Mouse (Mus musculus): Measurements from ENCODE around the gene Cyp2d10. TPM values are rescaled to one million over a fixed set of nuclear protein-coding genes. Genes with fewer than 3 reads are reported as not detected.
"Not testable (repeated sequence)": the region's sequence is repeated elsewhere in the genome, so short reads cannot be mapped to it uniquely, and the experiment has no call there.

The Cyp2d10 gene
- polyA plus RNA-seq, 1 experiment from 2014 or later = not detected

DNA sequence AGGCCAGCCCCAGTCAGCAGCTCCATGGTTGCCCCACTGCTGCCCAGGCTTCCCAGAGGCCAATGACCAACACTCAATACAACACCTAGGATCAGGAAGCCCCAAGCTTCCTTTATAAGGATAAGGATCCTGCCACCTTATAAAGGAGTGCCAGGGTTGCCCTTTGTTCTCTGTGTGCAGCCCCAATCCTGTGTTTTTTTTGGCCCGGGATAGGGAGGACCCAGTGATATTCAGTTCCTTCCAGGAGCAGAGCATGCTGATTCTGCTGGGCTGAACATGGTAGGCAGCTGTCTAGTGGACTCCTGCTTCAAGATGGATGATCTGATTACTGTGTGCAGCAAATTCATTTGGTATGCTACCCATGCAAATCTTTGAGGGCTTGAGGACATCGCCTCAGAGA, 13.1 kb downstream of the Cyp2d10 start, which contains the start of gene Cyp2d11:
Gene Cyp2d11, minus strand, starts transcription at position 101 of the 400 bp plus-strand sequence.
- H3K27me3 ChIP-seq (ENCODE audit: control insufficient read depth, insufficient read depth, low read length); ATAC-seq (ENCODE audit: insufficient number of reproducible peaks, low FRiP score, low TSS enrichment, low read depth); H3K9me3 ChIP-seq (ENCODE audit: control insufficient read depth, low read length); H3K27ac ChIP-seq (replicated peaks; ENCODE audit: low read depth, low read length); H3K4me3 ChIP-seq (ENCODE audit: low read depth, low read length); H3K36me3 ChIP-seq (ENCODE audit: control insufficient read depth, insufficient read depth, low read length); H3K4me2 ChIP-seq (ENCODE audit: low read depth, severe bottlenecking); H3K4me1 ChIP-seq (ENCODE audit: control insufficient read depth, insufficient read depth, low read length); DNase-seq (ENCODE audit: low spot score); H3K9ac ChIP-seq (ENCODE audit: low read length): not testable (repeated sequence)
- WGBS = 92% methylated on average over 2 of the region's 2 CpGs

DNA sequence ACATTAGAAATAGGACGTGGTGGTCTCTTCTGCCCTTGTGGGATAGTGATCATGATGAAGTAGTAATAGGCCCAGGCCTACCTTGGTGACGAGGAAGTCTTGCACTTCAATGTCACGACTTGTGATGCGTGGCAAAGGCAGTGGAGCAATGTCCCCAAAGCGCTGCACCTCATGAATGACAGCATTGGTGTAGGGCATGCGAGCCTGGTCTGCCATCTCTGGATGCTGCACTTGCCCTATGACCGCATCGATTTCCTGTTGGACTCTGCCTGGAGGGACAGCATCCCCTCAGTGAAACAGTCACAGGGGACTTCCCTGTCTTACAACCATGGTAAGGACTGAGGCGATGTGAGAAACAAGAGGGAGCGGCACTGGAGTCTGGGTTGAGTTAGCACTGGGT, 17.1 kb downstream of the Cyp2d10 start:
- H3K9ac ChIP-seq (ENCODE audit: low read length); H3K4me1 ChIP-seq (ENCODE audit: control insufficient read depth, insufficient read depth, low read length); DNase-seq (ENCODE audit: low spot score); H3K4me3 ChIP-seq (ENCODE audit: low read depth, low read length); H3K9me3 ChIP-seq (ENCODE audit: control insufficient read depth, low read length); ATAC-seq (ENCODE audit: insufficient number of reproducible peaks, low FRiP score, low TSS enrichment, low read depth); H3K27me3 ChIP-seq (ENCODE audit: control insufficient read depth, insufficient read depth, low read length); H3K36me3 ChIP-seq (ENCODE audit: control insufficient read depth, insufficient read depth, low read length); H3K27ac ChIP-seq (replicated peaks; ENCODE audit: low read depth, low read length); H3K4me2 ChIP-seq (ENCODE audit: low read depth, severe bottlenecking): not testable (repeated sequence)
- 89% methylated on average over 10 of the region's 10 CpGs for WGBS

DNA sequence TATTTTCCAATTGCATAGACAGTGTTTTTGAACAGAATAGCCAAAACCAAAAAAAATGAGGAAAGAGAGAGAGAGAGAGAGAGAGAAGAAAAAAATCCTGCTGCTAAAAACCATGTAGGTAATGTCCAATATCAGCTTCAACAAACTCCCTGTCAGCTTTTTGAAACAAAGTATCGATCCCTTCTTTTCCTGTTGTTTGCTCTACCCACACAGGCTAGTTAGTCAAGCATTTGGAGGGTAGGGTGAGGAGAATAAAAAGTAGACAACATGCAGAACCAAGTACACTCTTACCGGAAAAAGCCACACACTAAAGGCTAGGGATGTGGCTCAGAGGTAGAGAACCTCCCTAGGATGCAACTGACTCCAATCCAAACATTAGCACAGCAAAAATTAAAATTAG, 21.3 kb downstream of the Cyp2d10 start:
- H3K4me1 ChIP-seq (ENCODE audit: control insufficient read depth, insufficient read depth, low read length) = no peaks in the 10 kb centered on the region
- DNase-seq (ENCODE audit: low spot score) (no peak), ATAC-seq (ENCODE audit: insufficient number of reproducible peaks, low FRiP score, low TSS enrichment, low read depth) (no peak)
- no peak overlapping the region for H3K4me3 ChIP-seq (ENCODE audit: low read depth, low read length)
- no peaks in the 10 kb centered on the region for H3K36me3 ChIP-seq (ENCODE audit: control insufficient read depth, insufficient read depth, low read length)
- H3K27me3 ChIP-seq (ENCODE audit: control insufficient read depth, insufficient read depth, low read length) = no peaks in the 10 kb centered on the region
- H3K4me2 ChIP-seq (ENCODE audit: low read depth, severe bottlenecking) = no peak overlapping the region
- H3K9me3 ChIP-seq (ENCODE audit: control insufficient read depth, low read length) = no peaks in the 10 kb centered on the region
- no peak overlapping the region for H3K27ac ChIP-seq (replicated peaks; ENCODE audit: low read depth, low read length)
- WGBS = 90% methylated on average over 2 of the region's 2 CpGs
- H3K9ac ChIP-seq (ENCODE audit: low read length) = no peak overlapping the region

- Histone ChIP-seq H3K27ac (replicated peaks; ENCODE audit: low read depth, low read length) (no peak overlapping the region), H3K4me1 (ENCODE audit: control insufficient read depth, insufficient read depth, low read length) (0 out of 2 replicates have a peak, but pooled peaks cover 2% of the 10 kb centered on the region), H3K4me3 (ENCODE audit: low read depth, low read length) (no peak overlapping the region), H3K27me3 (ENCODE audit: control insufficient read depth, insufficient read depth, low read length) (no peaks in the 10 kb centered on the region), H3K9me3 (ENCODE audit: control insufficient read depth, low read length) (no peaks in the 10 kb centered on the region), H3K36me3 (ENCODE audit: control insufficient read depth, insufficient read depth, low read length) (no peaks in the 10 kb centered on the region), H3K9ac (ENCODE audit: low read length) (no peak overlapping the region), H3K4me2 (ENCODE audit: low read depth, severe bottlenecking) (no peak overlapping the region)
- DNase-seq (ENCODE audit: low spot score) (no peak), ATAC-seq (ENCODE audit: insufficient number of reproducible peaks, low FRiP score, low TSS enrichment, low read depth) (no peak)
- 85% methylated on average over 2 of the region's 2 CpGs for WGBS
These were observed 24.6 kb downstream of the Cyp2d10 start for GRCm38 (mm10) chr15:82382441-82382840.

DNA sequence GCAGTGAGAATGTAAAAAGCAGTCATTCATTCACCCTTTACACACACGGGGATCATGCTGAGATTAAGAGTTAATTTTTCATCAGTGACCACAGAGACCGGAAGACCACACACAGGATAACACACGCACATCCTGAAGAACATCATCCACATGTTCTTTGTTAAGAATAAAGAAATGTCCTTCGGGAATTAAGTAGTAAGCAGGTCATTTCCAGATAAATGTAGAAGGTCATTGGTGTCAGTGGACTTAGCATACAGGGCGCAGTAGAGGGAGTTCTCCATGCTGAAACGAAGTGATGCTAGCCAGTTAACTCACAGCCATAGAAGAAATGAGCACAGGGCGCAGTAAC, 26.3 kb downstream of the Cyp2d10 start:
- ATAC-seq (ENCODE audit: insufficient number of reproducible peaks, low FRiP score, low TSS enrichment, low read depth) = no peak
- WGBS = 43% methylated on average over 7 of the region's 7 CpGs
- H3K27me3 ChIP-seq (ENCODE audit: control insufficient read depth, insufficient read depth, low read length) = no peaks in the 10 kb centered on the region
- peak overlapping the region; percentile 35 for H3K4me3 ChIP-seq (ENCODE audit: low read depth, low read length)
- H3K4me2 ChIP-seq (ENCODE audit: low read depth, severe bottlenecking) = peak overlapping the region; percentile 66
- no peaks in the 10 kb centered on the region for H3K9me3 ChIP-seq (ENCODE audit: control insufficient read depth, low read length)
- no peaks in the 10 kb centered on the region for H3K36me3 ChIP-seq (ENCODE audit: control insufficient read depth, insufficient read depth, low read length)
- 0 out of 2 replicates have a peak, but pooled peaks cover 2% of the 10 kb centered on the region for H3K4me1 ChIP-seq (ENCODE audit: control insufficient read depth, insufficient read depth, low read length)
- no peak for DNase-seq (ENCODE audit: low spot score)
- no peak overlapping the region for H3K27ac ChIP-seq (replicated peaks; ENCODE audit: low read depth, low read length)
- no peak overlapping the region for H3K9ac ChIP-seq (ENCODE audit: low read length)

GRCm38 (mm10) chr15:82379871-82380713, 26.9 kb downstream of the Cyp2d10 start, which contains the start of gene Cyp2d22:
Gene Cyp2d22, minus strand, starts transcription at chr15:82380260.
- no peaks in the 10 kb centered on the region for H3K9me3 ChIP-seq (ENCODE audit: control insufficient read depth, low read length)
- H3K9ac ChIP-seq (ENCODE audit: low read length) = peak within 1 kb of the TSS; percentile 53
- ATAC-seq (ENCODE audit: insufficient number of reproducible peaks, low FRiP score, low TSS enrichment, low read depth) (peak; percentile 77), DNase-seq (ENCODE audit: low spot score) (peak; percentile 62)
- 0 out of 2 replicates have a peak, but pooled peaks cover 2% of the 10 kb centered on the region for H3K4me1 ChIP-seq (ENCODE audit: control insufficient read depth, insufficient read depth, low read length)
- H3K27me3 ChIP-seq (ENCODE audit: control insufficient read depth, insufficient read depth, low read length) = no peaks in the 10 kb centered on the region
- H3K27ac ChIP-seq (replicated peaks; ENCODE audit: low read depth, low read length) = no peak within 1 kb of the TSS
- H3K4me3 ChIP-seq (ENCODE audit: low read depth, low read length) = peak within 1 kb of the TSS; percentile 35
- peak within 1 kb of the TSS; percentile 66 for H3K4me2 ChIP-seq (ENCODE audit: low read depth, severe bottlenecking)
- no peaks in the 10 kb centered on the region for H3K36me3 ChIP-seq (ENCODE audit: control insufficient read depth, insufficient read depth, low read length)
- WGBS = 2% methylated on average over 19 of the region's 24 CpGs

- Histone ChIP-seq H3K9ac (ENCODE audit: low read length) (peak overlapping the region; percentile 53), H3K4me3 (ENCODE audit: low read depth, low read length) (peak overlapping the region; percentile 35), H3K27ac (replicated peaks; ENCODE audit: low read depth, low read length) (no peak overlapping the region), H3K9me3 (ENCODE audit: control insufficient read depth, low read length) (no peaks in the 10 kb centered on the region), H3K36me3 (ENCODE audit: control insufficient read depth, insufficient read depth, low read length) (no peaks in the 10 kb centered on the region), H3K4me2 (ENCODE audit: low read depth, severe bottlenecking) (peak overlapping the region; percentile 66), H3K27me3 (ENCODE audit: control insufficient read depth, insufficient read depth, low read length) (no peaks in the 10 kb centered on the region), H3K4me1 (ENCODE audit: control insufficient read depth, insufficient read depth, low read length) (0 out of 2 replicates have a peak, but pooled peaks cover 2% of the 10 kb centered on the region)
- ATAC-seq (ENCODE audit: insufficient number of reproducible peaks, low FRiP score, low TSS enrichment, low read depth) = peak; percentile 39; the same call in 1 of the 2 replicates
- whole genome bisulfite sequencing = 19% methylated on average over 7 of the region's 7 CpGs
- peak; percentile 27 for DNase-seq (ENCODE audit: low spot score)
These were observed 27.5 kb downstream of the Cyp2d10 start for GRCm38 (mm10) chr15:82379511-82379870.

DNA sequence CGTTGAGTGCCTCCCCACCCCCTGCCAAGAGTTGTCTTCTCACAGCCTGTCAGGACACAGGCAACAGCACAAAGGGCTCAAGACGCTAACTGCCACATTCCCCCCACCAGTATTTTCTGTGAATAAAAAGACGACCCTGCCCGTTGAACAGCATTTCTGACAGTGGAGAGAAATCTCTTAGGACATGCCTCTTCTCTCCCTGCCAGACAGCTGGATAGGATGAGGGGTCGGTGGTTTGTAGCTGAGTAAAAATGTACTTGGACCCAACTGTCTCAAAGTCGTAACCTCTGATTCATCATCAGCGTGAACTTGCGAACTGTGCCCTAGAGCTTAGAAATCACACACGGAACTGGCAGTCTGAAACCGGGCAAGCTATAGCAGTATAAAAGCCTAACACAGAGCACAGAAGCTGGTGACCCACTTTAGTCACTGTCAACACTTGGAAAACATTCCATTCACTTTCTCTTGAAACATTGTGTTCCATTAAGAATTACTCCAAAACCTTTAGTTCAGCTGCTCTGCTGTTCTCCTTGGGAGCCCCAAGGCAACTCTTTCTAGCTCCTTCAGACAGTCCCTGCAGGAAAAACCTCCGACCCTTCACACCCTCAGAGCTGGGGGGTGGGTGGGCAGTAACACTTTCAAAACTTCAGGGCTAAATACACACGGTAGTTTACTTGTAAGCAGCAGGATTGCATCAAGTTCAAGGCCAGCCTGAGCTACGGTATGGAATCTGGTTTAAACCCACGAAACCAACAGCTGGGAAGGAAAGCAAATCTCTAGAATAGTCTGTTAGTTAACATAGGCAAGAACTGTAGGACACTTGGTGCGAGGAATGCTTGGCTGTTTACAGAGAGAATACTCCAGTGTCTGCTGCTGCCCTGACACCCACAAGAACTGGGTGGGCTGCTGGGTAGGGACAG, 28.5 kb downstream of the Cyp2d10 start:
- 57% methylated on average over 15 of the region's 15 CpGs for WGBS
- Histone ChIP-seq H3K9ac (ENCODE audit: low read length) (no peak overlapping the region), H3K27me3 (ENCODE audit: control insufficient read depth, insufficient read depth, low read length) (no peaks in the 10 kb centered on the region), H3K4me3 (ENCODE audit: low read depth, low read length) (no peak overlapping the region), H3K4me2 (ENCODE audit: low read depth, severe bottlenecking) (no peak overlapping the region), H3K27ac (replicated peaks; ENCODE audit: low read depth, low read length) (no peak overlapping the region), H3K4me1 (ENCODE audit: control insufficient read depth, insufficient read depth, low read length) (0 out of 2 replicates have a peak, but pooled peaks cover 2% of the 10 kb centered on the region), H3K36me3 (ENCODE audit: control insufficient read depth, insufficient read depth, low read length) (no peaks in the 10 kb centered on the region), H3K9me3 (ENCODE audit: control insufficient read depth, low read length) (no peaks in the 10 kb centered on the region)
- DNase-seq (ENCODE audit: low spot score) (no peak), ATAC-seq (ENCODE audit: insufficient number of reproducible peaks, low FRiP score, low TSS enrichment, low read depth) (no peak)

All from limb, embryonic 11.5 days (tissue).